Mouse (Mus musculus) embryonic facial prominence, embryonic 15.5 days (tissue): ENCODE measurements around the gene Caprin2. TPM values are rescaled to one million over a fixed set of nuclear protein-coding genes. Genes with fewer than 3 reads are reported as not detected.
"Not testable (repeated sequence)": the region's sequence is repeated elsewhere in the genome, so short reads cannot be mapped to it uniquely, and the experiment has no call there.

Source experiments
- ATAC-seq: fragments of 200-750 bp; cut with Nextera tagmentation; 2 replicates; pipeline ENCODE4 v1.8.0; 2017; ENCODE audit warnings: low read depth, moderate TSS enrichment; ENCODE audit not compliant: insufficient number of reproducible peaks, low FRiP score, low TSS enrichment
- H3K27ac ChIP-seq: fragments of 300-500 bp; sonication (generic); replicated peaks from 2 replicates; pipeline ENCODE4 v1.5.1; 2015; ENCODE audit warnings: mild to moderate bottlenecking, inconsistent platforms
- H3K27me3 ChIP-seq: fragments of 300-500 bp; sonication (generic); 2 replicates; pipeline ENCODE4 v1.6.1; 2015; ENCODE audit warnings: inconsistent platforms
- H3K36me3 ChIP-seq: fragments of 300-500 bp; sonication (generic); 2 replicates; pipeline ENCODE4 v1.6.1; 2015; ENCODE audit warnings: mild to moderate bottlenecking, inconsistent platforms
- H3K4me1 ChIP-seq: fragments of 300-500 bp; sonication (generic); 2 replicates; pipeline ENCODE4 v1.6.1; 2015; ENCODE audit warnings: inconsistent platforms
- H3K4me2 ChIP-seq: fragments of 300-500 bp; sonication (generic); replicated peaks from 2 replicates; pipeline ENCODE4 v1.6.1; 2015; ENCODE audit warnings: mild to moderate bottlenecking, inconsistent platforms
- H3K4me3 ChIP-seq: fragments of 300-500 bp; sonication (generic); replicated peaks from 2 replicates; pipeline ENCODE4 v1.5.1; 2015; ENCODE audit warnings: mild to moderate bottlenecking, inconsistent platforms
- H3K9ac ChIP-seq: fragments of 300-500 bp; sonication (generic); 2 replicates; pipeline ENCODE4 v1.6.1; 2015; ENCODE audit warnings: inconsistent platforms
- H3K9me3 ChIP-seq: fragments of 300-500 bp; sonication (generic); replicated peaks from 2 replicates; pipeline ENCODE4 v1.6.1; 2016; ENCODE audit warnings: inconsistent platforms
- WGBS: fragments of 180-500 bp; shearing (Covaris S2); methylation state at CpG from one replicate; pipeline ENCODE4 v1.1.7; 2015; 5-methylcytosine and 5-hydroxymethylcytosine counted together
- polyA plus RNA-seq: library from polyadenylated mRNA; unstranded; fragments of >200 nt; fragmentation: Nextera tagmentation; extraction: Ambion mirVana; gene quantifications from 2 replicates; pipeline ENCODE4 v1.2.1, GENCODE M21; 2015

Gene Caprin2
- polyA plus RNA-seq, 1 experiment from 2014 or later, result 12.3 TPM

DNA sequence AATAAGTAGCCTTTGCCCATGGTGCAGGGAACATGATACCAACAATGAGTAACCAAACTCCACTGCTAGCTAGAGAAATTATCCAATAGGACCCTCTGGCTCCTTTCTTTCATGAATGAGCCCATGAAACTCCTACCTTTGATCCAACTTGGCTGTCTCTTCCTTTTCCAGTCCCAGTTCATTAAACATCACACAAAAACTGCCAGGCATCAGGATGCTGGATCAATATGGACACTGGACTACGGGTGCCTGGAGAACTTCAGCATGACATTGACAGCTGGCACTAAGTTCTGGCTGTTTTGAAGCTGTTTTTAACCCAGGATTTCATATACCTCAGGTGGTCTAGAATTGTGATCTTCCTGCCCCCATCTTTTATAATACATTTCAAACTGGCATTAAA lies 21.6 kb upstream of the Caprin2 start:
- Histone ChIP-seq H3K27ac (no peak overlapping the region), H3K27me3 (no peaks in the 10 kb centered on the region), H3K36me3 (peaks cover 12% of the 10 kb centered on the region), H3K9me3 (no peaks in the 10 kb centered on the region), H3K4me2 (no peak overlapping the region), H3K4me1 (no peaks in the 10 kb centered on the region), H3K4me3 (no peak overlapping the region), H3K9ac (no peak overlapping the region)
- 27% methylated on average over 1 of the region's 1 CpGs for WGBS
- ATAC-seq, result no peak

DNA sequence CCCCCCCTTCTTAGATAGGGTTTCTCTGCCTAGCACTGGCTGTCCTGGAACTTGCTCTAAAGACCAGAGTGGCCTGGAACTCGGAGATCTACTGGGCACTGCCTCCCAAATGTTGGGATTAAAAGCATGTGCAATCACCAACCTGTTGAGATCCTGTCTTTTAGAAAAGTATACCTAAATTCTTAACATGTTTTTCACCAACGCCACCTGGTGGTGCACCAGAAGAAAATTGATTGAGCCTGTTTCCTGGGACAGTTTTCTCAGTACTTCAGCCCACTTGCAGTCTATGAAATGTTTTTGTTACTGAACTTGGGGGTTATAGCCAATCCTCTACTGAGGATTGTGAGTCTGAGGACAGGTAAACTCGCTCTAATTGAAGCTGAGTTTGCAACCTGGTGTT lies 20.8 kb upstream of the Caprin2 start:
- no peak for ATAC-seq
- no peaks in the 10 kb centered on the region for H3K4me1 ChIP-seq
- no peak overlapping the region for H3K27ac ChIP-seq
- no peaks in the 10 kb centered on the region for H3K27me3 ChIP-seq
- H3K9ac ChIP-seq, result no peak overlapping the region
- peaks cover 12% of the 10 kb centered on the region for H3K36me3 ChIP-seq
- H3K4me3 ChIP-seq, result no peak overlapping the region
- 34% methylated on average over 3 of the region's 3 CpGs for WGBS
- no peak overlapping the region for H3K4me2 ChIP-seq
- H3K9me3 ChIP-seq, result no peaks in the 10 kb centered on the region

DNA sequence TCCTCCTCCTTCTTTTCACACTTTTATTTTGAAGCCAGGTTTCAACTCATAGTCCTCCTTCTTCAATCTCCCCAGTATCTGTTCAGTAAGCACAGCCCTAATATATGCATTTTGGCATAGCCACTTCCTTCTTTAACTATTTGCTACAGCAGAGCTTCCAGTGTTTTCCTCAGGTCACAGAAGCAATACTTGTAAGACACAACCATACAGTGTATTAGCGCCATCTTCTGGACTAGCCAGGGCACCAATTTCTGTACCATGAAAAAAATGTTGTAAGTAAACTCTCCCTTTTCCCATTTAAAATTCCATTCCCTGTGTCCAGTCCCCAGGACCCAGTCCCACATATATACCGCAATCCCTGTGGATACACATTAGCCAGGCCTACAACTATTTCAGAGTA lies 17.9 kb upstream of the Caprin2 start:
- ATAC-seq, result no peak
- Histone ChIP-seq H3K36me3 (no peaks in the 10 kb centered on the region), H3K4me3 (no peak overlapping the region), H3K4me1 (no peaks in the 10 kb centered on the region), H3K9ac (no peak overlapping the region), H3K27ac (no peak overlapping the region), H3K9me3 (no peaks in the 10 kb centered on the region), H3K27me3 (no peaks in the 10 kb centered on the region), H3K4me2 (no peak overlapping the region)
- 12% methylated on average over 2 of the region's 2 CpGs for WGBS

DNA sequence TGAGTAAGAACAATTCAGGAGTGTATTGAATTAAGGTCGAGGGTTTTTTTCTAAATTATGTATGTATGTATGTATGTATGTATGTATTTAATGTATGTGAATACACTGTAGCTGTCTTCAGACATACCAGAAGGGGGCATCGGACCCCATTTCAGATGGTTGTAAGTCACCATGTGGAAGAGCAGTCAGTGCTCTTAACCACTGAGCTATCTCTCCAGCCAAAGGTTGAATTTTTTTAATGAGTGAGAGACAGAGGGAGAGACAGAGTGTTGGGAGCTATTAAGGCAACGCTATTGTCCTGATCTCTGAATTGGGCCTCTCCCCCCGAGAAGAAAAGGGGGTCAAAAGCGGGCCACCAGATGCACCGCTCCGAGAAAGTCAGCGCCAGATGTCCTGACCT lies 15.9 kb upstream of the Caprin2 start:
- not testable (repeated sequence) for H3K27me3 ChIP-seq, H3K4me2 ChIP-seq, H3K9ac ChIP-seq, H3K4me1 ChIP-seq, ATAC-seq, H3K4me3 ChIP-seq, H3K9me3 ChIP-seq, H3K27ac ChIP-seq, H3K36me3 ChIP-seq
- 81% methylated on average over 8 of the region's 8 CpGs for WGBS

DNA sequence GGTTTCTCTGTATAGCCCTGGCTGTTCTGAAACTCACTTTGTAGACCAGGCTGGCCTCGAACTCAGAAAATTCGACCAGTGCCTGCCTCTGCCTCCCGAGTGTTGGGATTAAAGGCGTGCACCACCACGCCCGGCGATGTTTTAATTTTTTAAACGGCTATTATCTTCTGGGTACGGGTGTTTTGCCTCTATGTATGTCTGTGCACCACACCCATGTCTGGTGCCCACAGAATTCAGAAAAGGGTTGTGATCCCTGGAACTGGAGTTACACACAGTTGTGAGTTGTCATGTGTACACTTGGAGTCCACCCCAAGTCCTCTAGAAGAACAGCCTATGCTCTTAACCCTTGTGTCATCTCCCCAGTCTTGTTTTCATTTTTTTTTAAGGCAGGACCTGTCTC lies 10.9 kb upstream of the Caprin2 start:
- Histone ChIP-seq H3K27me3 (no peaks in the 10 kb centered on the region), H3K4me1 (no peaks in the 10 kb centered on the region), H3K9ac (no peak overlapping the region), H3K4me2 (no peak overlapping the region), H3K9me3 (no peaks in the 10 kb centered on the region), H3K4me3 (no peak overlapping the region), H3K27ac (no peak overlapping the region), H3K36me3 (no peaks in the 10 kb centered on the region)
- ATAC-seq, result no peak
- 86% methylated on average over 9 of the region's 9 CpGs for WGBS

DNA sequence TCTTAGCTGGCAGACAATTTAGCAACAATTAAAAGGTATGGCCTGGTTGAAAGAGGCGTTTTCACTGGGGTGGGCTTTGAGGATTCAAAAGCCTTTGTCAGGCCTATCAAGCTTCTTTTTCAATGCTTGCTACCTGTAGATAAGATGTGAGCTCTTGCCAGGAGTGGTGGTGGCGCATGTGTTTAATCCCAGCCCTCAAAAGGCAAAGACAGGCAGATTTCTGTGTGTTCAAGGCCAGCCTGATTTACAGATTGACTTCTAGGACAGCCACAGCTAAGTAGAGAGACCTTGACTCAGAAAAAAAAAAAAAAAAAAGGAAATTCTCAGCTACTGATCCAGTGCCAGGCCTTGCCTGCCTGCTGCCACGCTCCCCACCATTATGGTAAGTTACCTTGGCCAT lies 6.7 kb upstream of the Caprin2 start:
- H3K9me3 ChIP-seq, result no peaks in the 10 kb centered on the region
- H3K4me3 ChIP-seq, result no peak overlapping the region
- no peak overlapping the region for H3K27ac ChIP-seq
- H3K36me3 ChIP-seq, result no peaks in the 10 kb centered on the region
- H3K4me1 ChIP-seq, result no peaks in the 10 kb centered on the region
- no peak for ATAC-seq
- no peaks in the 10 kb centered on the region for H3K27me3 ChIP-seq
- WGBS, result 79% methylated on average over 3 of the region's 3 CpGs
- no peak overlapping the region for H3K4me2 ChIP-seq
- H3K9ac ChIP-seq, result no peak overlapping the region

DNA sequence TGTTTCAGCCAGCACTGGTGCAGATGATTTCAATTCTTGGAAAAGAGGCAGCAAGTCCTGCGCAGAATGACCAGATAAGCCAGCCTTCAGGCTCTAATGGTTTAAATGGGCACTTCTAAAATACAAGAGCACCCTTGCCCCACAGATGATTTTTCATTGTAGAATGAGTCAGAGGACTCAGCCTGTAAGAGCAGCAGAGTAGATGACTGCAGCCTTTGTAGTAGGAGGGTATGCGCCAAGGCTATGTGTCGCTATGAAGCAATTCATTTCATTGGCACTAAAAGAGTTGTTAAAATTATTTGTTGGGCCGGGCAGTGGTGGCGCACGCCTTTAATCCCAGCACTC lies 442 bp upstream of the Caprin2 start:
- WGBS, result 47% methylated on average over 6 of the region's 6 CpGs
- Histone ChIP-seq H3K9me3 (no peaks in the 10 kb centered on the region), H3K4me2 (peak overlapping the region; percentile 63), H3K4me1 (peaks cover 7% of the 10 kb centered on the region), H3K9ac (0 out of 2 replicates have a peak overlapping the region, but pooled peaks have one; percentile 3), H3K4me3 (peak overlapping the region; percentile 75), H3K27ac (peak overlapping the region; percentile 85), H3K27me3 (no peaks in the 10 kb centered on the region), H3K36me3 (no peaks in the 10 kb centered on the region)
- ATAC-seq, result peak; percentile 25; the same call in 1 of the 2 replicates

DNA sequence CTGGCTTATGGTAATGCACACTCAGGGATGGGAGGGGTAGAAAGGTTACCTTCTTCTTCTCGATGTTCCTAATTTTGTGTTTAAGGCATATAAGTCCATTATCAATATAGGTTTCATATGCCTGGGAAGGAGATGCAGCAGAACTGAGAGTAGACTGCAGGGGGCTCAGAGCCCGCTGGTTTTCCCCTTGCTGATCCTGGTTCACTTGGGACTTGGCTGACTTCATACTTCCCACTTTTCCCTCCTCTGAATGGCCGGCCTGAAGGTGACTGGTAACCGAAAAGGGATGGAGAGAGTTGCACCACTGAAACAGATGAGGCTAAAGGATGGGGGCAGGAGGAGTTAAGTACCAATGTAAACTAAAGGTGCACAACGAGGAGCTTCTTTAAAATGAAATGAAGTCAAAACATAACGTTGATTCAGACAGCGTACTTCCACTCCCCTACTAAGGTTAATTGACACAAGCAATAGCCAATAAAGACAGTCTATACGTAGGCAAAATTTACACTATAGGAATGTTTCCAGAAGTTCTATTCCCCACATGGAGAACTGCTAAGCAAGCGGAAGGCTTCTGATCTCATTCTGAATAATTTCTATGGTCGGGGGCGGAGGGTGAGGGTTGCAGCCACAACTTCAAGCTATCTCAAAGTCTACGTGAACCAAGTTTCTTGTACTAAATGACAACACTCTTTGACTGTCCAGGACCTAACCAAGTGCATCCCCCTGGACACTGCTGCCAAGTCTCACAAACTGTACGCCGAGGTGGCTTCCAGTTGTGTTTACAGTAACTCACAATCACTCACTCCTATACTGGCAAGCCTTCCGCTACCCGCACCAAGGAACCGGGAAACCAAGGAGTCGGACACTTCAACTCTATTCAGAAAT lies 907 bp downstream of the Caprin2 start:
- Histone ChIP-seq H3K9ac (peak overlapping the region; percentile 65), H3K4me3 (peak overlapping the region; percentile 75), H3K9me3 (no peaks in the 10 kb centered on the region), H3K27me3 (no peaks in the 10 kb centered on the region), H3K36me3 (no peaks in the 10 kb centered on the region), H3K4me2 (peak overlapping the region; percentile 63), H3K27ac (peak overlapping the region; percentile 85), H3K4me1 (peaks cover 7% of the 10 kb centered on the region)
- 0 out of 2 replicates have a peak, but pooled peaks have one; percentile 1 for ATAC-seq
- 6% methylated on average over 18 of the region's 18 CpGs for WGBS

DNA sequence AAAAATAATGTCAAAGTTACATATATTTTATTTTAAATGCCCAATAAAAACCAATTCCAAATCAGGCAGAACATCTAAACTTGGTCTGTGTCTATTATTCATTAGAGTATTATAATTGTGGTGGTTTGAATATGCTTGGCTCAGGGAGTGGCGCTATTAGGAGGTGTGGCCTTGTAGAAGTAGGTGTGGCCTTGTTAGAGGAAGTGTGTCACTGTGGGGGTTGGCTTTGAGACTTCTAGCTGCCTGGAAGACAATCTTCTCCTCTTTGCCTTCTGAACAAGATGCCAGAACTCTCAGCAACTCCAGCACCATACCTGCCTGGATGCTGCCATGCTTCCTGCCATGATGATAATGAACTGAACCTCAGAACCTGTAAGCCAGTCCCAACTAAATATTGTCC lies 22.1 kb downstream of the Caprin2 start:
- no peak overlapping the region for H3K4me3 ChIP-seq
- no peaks in the 10 kb centered on the region for H3K4me1 ChIP-seq
- no peak for ATAC-seq
- no peaks in the 10 kb centered on the region for H3K27me3 ChIP-seq
- no peaks in the 10 kb centered on the region for H3K36me3 ChIP-seq
- no peaks in the 10 kb centered on the region for H3K9me3 ChIP-seq
- H3K27ac ChIP-seq, result no peak overlapping the region
- 92% methylated on average over 1 of the region's 1 CpGs for WGBS
- H3K4me2 ChIP-seq, result no peak overlapping the region
- no peak overlapping the region for H3K9ac ChIP-seq

DNA sequence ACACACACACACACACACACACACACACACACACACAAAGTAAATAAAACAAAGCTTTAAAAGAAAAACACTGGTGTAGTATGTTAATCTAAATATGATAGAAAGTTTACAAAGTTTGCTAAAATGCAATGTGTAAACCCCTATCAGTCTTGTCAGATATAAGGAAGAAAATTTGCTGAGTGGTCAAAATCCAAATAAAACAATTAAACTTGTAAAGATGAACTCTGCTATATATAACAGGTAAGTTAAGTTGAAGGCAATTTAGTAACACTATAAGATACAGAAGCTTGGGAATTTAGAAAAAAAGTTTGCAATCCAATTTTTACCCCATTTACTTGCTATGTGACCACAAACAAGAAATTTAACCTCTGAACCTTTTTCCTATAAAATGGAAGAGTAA lies 50.4 kb downstream of the Caprin2 start:
- H3K36me3 ChIP-seq, result 0 out of 2 replicates have a peak, but pooled peaks cover 3% of the 10 kb centered on the region
- H3K4me3 ChIP-seq, result no peak overlapping the region
- no peaks in the 10 kb centered on the region for H3K9me3 ChIP-seq
- ATAC-seq, result no peak
- H3K4me1 ChIP-seq, result no peaks in the 10 kb centered on the region
- no peak overlapping the region for H3K27ac ChIP-seq
- no peaks in the 10 kb centered on the region for H3K27me3 ChIP-seq
- no peak overlapping the region for H3K4me2 ChIP-seq
- H3K9ac ChIP-seq, result no peak overlapping the region

DNA sequence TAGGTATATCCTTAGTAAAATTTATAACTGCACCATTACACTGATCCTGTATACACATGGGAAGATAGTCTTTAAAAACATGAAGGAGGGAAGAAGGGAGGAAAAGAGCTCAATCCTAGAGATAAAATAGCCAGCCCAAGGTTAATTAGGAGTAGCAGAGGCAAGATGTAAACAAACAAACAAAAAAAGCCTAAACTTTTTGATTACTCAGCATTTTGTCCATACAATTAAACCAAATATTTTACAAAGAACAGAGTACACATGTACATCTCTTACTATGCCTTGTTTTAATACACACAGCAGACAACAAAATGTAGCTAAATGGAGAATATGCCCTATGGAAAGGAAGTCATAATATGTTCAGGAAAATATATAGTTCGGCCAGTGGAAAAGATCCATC lies 54.3 kb downstream of the Caprin2 start:
- Histone ChIP-seq H3K9me3 (no peaks in the 10 kb centered on the region), H3K4me3 (no peak overlapping the region), H3K9ac (no peak overlapping the region), H3K4me2 (no peak overlapping the region), H3K27me3 (no peaks in the 10 kb centered on the region), H3K4me1 (no peaks in the 10 kb centered on the region), H3K36me3 (no peaks in the 10 kb centered on the region), H3K27ac (no peak overlapping the region)
- WGBS, result 90% methylated on average over 1 of the region's 1 CpGs
- ATAC-seq, result no peak

DNA sequence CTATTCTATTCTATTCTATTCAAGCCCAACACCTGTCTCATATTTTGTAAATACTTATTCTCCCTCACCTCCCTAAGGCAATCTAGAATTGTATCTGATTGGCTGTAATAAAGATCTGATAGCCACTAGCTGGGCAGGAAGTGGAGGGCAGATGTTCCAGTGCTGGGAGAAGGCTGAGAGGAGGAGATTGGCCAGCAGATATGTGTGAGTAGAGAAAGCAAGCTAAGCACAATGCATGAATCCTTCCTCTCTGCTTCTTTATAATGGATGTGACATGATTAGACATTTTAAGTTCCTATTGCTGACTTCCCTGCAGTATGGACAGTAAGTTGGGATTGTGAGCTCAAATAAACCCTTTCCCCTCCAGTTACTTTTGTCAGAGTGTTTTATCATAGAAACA lies 57.6 kb downstream of the Caprin2 start:
- no peak overlapping the region for H3K27ac ChIP-seq
- H3K4me1 ChIP-seq, result no peaks in the 10 kb centered on the region
- no peak overlapping the region for H3K4me2 ChIP-seq
- H3K36me3 ChIP-seq, result no peaks in the 10 kb centered on the region
- no peaks in the 10 kb centered on the region for H3K27me3 ChIP-seq
- H3K9ac ChIP-seq, result no peak overlapping the region
- H3K4me3 ChIP-seq, result no peak overlapping the region
- no peak for ATAC-seq
- H3K9me3 ChIP-seq, result no peaks in the 10 kb centered on the region
